Mouse (Mus musculus): ENCODE results near the gene Htr1d. TPM values are rescaled to one million over a fixed set of nuclear protein-coding genes. Genes with fewer than 3 reads are reported as not detected.
A peak's percentile ranks its signal among the peaks of the same experiment; 100 is the strongest.

Htr1d gene
- polyA plus RNA-seq, 1 experiment = not detected

- TF ChIP-seq POLR2A (IDR thresholded peaks at IDR 0.05; ENCODE audit: insufficient read depth, low read depth, low read length) (no peak), CTCF (IDR thresholded peaks at IDR 0.05; ENCODE audit: insufficient read depth, low read depth, low read length) (no peak)
- 31% methylated on average over 11 of the region's 11 CpGs for whole genome bisulfite sequencing
- H3K4me1 ChIP-seq (ENCODE audit: control insufficient read depth, insufficient read depth, low read length) = peaks cover 17% of the 10 kb centered on the region
Observed at GRCm38 (mm10) chr4:136418962-136419361, 4.4 kb upstream of the Htr1d start.

GRCm38 (mm10) chr4:136419386-136419785 lies 3.9 kb upstream of the Htr1d start:
- Histone ChIP-seq H3K27ac (ENCODE audit: insufficient read depth, low read depth, low read length) (no peak overlapping the region), H3K4me3 (ENCODE audit: insufficient read depth, low read depth, low read length) (no peak overlapping the region), H3K4me1 (ENCODE audit: control insufficient read depth, insufficient read depth, low read length) (peaks cover 21% of the 10 kb centered on the region)
- WGBS = 67% methylated on average over 6 of the region's 6 CpGs
- TF ChIP-seq CTCF (IDR thresholded peaks at IDR 0.05; ENCODE audit: insufficient read depth, low read depth, low read length) (no peak), POLR2A (IDR thresholded peaks at IDR 0.05; ENCODE audit: insufficient read depth, low read depth, low read length) (no peak)

More at GRCm38 (mm10) chr4:136418962-136419361, 4.4 kb upstream of the Htr1d start:
- no peak overlapping the region for H3K4me3 ChIP-seq (ENCODE audit: insufficient read depth, low read depth, low read length)
- no peak overlapping the region for H3K27ac ChIP-seq (ENCODE audit: insufficient read depth, low read depth, low read length)

- 1% methylated on average over 68 of the region's 70 CpGs for WGBS
- Histone ChIP-seq H3K4me3 (ENCODE audit: insufficient read depth, low read depth, low read length) (peak overlapping the region; percentile 40), H3K4me1 (ENCODE audit: control insufficient read depth, insufficient read depth, low read length) (peaks cover 21% of the 10 kb centered on the region), H3K27ac (ENCODE audit: insufficient read depth, low read depth, low read length) (no peak overlapping the region)
- TF ChIP-seq CTCF (IDR thresholded peaks at IDR 0.05; ENCODE audit: insufficient read depth, low read depth, low read length) (no peak), POLR2A (IDR thresholded peaks at IDR 0.05; ENCODE audit: insufficient read depth, low read depth, low read length) (no peak)
Observed at GRCm38 (mm10) chr4:136424120-136424999, 1.0 kb downstream of the Htr1d start.

- no peak; the same call in 1 of the 2 replicates for TF ChIP-seq CTCF (IDR thresholded peaks at IDR 0.05; ENCODE audit: insufficient read depth, low read depth, low read length)
- TF ChIP-seq POLR2A (IDR thresholded peaks at IDR 0.05; ENCODE audit: insufficient read depth, low read depth, low read length) = no peak
- Histone ChIP-seq H3K4me3 (ENCODE audit: insufficient read depth, low read depth, low read length) (peak overlapping the region; percentile 40), H3K27ac (ENCODE audit: insufficient read depth, low read depth, low read length) (no peak overlapping the region), H3K4me1 (ENCODE audit: control insufficient read depth, insufficient read depth, low read length) (peaks cover 21% of the 10 kb centered on the region)
- WGBS = 6% methylated on average over 15 of the region's 15 CpGs
Observed at GRCm38 (mm10) chr4:136425000-136425288, 1.6 kb downstream of the Htr1d start.

- WGBS = 47% methylated on average over 11 of the region's 11 CpGs
- Histone ChIP-seq H3K27ac (ENCODE audit: insufficient read depth, low read depth, low read length) (no peak overlapping the region), H3K4me3 (ENCODE audit: insufficient read depth, low read depth, low read length) (no peak overlapping the region), H3K4me1 (ENCODE audit: control insufficient read depth, insufficient read depth, low read length) (no peaks in the 10 kb centered on the region)
- TF ChIP-seq CTCF (IDR thresholded peaks at IDR 0.05; ENCODE audit: insufficient read depth, low read depth, low read length) = no peak
- no peak for TF ChIP-seq POLR2A (IDR thresholded peaks at IDR 0.05; ENCODE audit: insufficient read depth, low read depth, low read length)
Observed at GRCm38 (mm10) chr4:136430609-136431375, 7.5 kb downstream of the Htr1d start.

DNA sequence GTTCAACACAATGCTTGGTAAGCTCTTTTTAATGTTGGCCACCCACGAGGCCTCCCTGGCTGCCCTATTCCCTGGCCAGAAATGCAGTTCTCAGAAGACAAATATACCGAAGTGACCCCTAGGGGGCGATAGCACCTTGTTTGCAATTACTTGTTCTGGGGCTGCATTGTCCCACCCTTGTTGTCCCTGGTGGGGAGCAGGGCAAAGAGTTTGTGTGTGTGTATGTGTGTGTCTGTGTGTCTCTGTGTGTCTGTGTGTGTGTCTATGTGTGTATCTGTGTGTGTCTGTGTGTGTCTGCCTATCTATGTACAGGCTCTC lies 8.0 kb downstream of the Htr1d start:
- Histone ChIP-seq H3K4me3 (ENCODE audit: insufficient read depth, low read depth, low read length) (no peak overlapping the region), H3K27ac (ENCODE audit: insufficient read depth, low read depth, low read length) (no peak overlapping the region), H3K4me1 (ENCODE audit: control insufficient read depth, insufficient read depth, low read length) (no peaks in the 10 kb centered on the region)
- WGBS = 19% methylated on average over 3 of the region's 3 CpGs
- TF ChIP-seq POLR2A (IDR thresholded peaks at IDR 0.05; ENCODE audit: insufficient read depth, low read depth, low read length) (no peak), CTCF (IDR thresholded peaks at IDR 0.05; ENCODE audit: insufficient read depth, low read depth, low read length) (no peak)

DNA sequence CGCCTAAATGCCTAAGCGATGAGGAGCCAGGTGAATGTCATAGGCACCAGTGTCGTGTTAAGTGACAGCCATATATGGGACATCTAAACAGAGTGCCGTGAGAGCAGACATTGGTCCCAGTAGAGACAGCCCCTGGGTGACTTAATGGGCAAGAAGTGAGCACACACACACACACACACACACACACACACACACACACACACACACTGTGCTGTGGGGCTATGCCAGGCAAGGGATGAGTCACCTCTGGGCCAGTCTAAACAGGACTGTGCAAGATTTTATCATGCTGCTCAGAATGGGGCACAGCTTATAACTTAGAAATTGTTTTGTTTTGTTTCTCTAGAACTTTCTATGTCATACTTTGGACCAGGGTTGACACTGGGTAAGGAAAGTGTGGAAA lies 10.7 kb downstream of the Htr1d start:
- TF ChIP-seq POLR2A (IDR thresholded peaks at IDR 0.05; ENCODE audit: insufficient read depth, low read depth, low read length) = no peak
- TF ChIP-seq CTCF (IDR thresholded peaks at IDR 0.05; ENCODE audit: insufficient read depth, low read depth, low read length) = no peak
- WGBS = 90% methylated on average over 4 of the region's 4 CpGs
- Histone ChIP-seq H3K4me1 (ENCODE audit: control insufficient read depth, insufficient read depth, low read length) (no peaks in the 10 kb centered on the region), H3K27ac (ENCODE audit: insufficient read depth, low read depth, low read length) (no peak overlapping the region), H3K4me3 (ENCODE audit: insufficient read depth, low read depth, low read length) (no peak overlapping the region)

DNA sequence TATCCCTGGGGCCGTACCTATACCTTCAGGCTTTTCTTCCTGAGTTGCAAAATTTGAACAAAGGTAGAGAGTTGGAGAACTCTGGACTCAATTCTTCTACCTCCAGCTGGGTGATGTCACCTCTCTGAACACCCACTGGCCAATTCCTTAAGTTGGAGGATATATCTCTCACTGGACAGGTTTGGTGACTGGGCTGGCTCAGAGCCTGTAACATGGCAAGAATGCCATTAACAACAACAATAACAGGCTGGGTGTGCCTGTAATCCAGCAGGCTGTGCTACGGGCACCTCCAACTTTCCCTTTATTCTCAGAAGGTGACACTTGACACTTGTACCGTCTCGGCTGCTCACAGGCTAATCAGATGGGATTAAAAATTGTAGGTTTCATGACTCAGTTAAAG lies 15.8 kb downstream of the Htr1d start:
- Histone ChIP-seq H3K4me3 (ENCODE audit: insufficient read depth, low read depth, low read length) (no peak overlapping the region), H3K4me1 (ENCODE audit: control insufficient read depth, insufficient read depth, low read length) (no peaks in the 10 kb centered on the region), H3K27ac (ENCODE audit: insufficient read depth, low read depth, low read length) (no peak overlapping the region)
- WGBS = 84% methylated on average over 4 of the region's 4 CpGs
- TF ChIP-seq CTCF (IDR thresholded peaks at IDR 0.05; ENCODE audit: insufficient read depth, low read depth, low read length) (no peak), POLR2A (IDR thresholded peaks at IDR 0.05; ENCODE audit: insufficient read depth, low read depth, low read length) (no peak)

DNA sequence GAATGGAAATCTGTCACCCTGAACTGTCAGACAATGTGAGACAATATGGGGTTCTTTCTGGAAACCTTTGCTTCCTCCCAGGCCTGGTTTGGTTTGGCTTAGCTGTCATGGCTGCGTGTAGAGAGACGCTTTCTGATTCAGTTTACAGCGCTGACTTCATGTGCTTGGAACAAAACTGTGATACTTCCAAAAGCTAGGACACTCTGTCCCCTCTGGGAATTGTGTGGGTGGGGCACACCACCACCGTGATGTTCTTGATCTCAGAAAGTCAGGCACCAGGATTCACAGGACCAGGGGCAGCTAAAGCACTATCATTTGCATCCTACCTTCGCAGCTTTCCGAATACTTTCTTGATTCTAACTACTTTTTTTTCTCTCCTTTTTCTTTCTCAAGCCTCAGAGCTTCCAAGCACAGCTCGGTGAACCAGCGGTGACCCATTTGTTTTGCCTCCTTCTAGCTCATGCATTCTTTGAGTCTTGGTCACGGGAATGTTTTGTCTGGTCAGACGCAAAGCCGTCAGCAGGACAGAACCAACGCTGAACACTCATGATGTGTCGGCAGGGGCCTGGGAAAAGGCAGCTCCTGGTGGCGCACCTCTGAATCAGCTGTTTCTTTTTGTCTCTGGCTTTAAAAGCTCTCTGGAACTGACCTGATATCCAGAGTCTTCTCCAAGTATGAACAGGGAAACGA lies 18.2 kb downstream of the Htr1d start:
- TF ChIP-seq POLR2A (IDR thresholded peaks at IDR 0.05; ENCODE audit: insufficient read depth, low read depth, low read length) (no peak), CTCF (IDR thresholded peaks at IDR 0.05; ENCODE audit: insufficient read depth, low read depth, low read length) (no peak)
- no peak overlapping the region for H3K4me3 ChIP-seq (ENCODE audit: insufficient read depth, low read depth, low read length)
- H3K4me1 ChIP-seq (ENCODE audit: control insufficient read depth, insufficient read depth, low read length) = no peaks in the 10 kb centered on the region
- WGBS = 76% methylated on average over 15 of the region's 15 CpGs
- H3K27ac ChIP-seq (ENCODE audit: insufficient read depth, low read depth, low read length) = no peak overlapping the region

All from olfactory bulb, adult 2 months (tissue).